Mouse (Mus musculus): ENCODE measurements around the gene Lzts3. TPM values are rescaled to one million over a fixed set of nuclear protein-coding genes. Genes with fewer than 3 reads are reported as not detected.
A peak's percentile ranks its signal among the peaks of the same experiment; 100 is the strongest.

Gene Lzts3
- 0.79 and 1.1 TPM in 2 replicates for polyA plus RNA-seq (2014; fragmentation: Nextera tagmentation; extraction: Ambion mirVana)

DNA sequence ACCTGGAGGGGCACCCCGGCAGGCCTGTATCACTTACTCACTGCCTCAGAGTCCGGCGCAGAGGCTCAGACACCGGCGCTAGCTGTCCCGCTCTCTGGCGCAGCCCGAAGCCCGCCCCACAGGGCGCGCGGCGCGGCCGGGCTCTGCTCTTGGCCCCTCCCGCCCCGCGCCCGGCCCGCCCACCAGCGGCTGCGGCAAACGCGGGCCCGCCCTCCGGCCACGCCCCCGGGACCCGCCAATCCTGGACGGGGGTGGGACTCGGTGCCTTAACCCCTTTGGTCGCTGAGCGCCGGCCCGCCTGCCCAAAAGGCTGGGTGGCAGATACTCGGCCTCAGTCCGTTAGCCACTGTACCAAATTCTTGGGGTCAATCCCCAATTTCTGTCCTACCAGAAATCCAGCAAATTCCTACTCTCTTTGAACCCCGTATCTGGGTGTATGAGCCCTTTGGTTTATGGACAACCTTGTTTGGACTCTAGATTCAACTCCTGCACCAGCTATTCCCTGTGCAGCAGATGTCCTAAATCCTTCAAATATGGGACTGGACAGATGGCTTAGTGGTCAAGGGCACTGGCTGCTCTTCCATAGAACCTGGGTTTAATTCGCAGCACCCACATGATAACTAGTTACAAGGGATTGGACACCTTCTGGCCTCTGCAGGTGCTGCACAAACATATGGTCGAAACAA is at the start of gene Lzts3:
TSS of gene Lzts3 (minus strand) at position 120 of the 686 bp plus-strand sequence.
- Histone ChIP-seq H3K27me3 (ENCODE audit: control insufficient read depth, insufficient read depth, low read length) (peaks cover 9% of the 10 kb centered on the region), H3K27ac (replicated peaks; ENCODE audit: low read depth, low read length) (no peak within 1 kb of the TSS), H3K4me3 (ENCODE audit: low read depth, low read length) (peak within 1 kb of the TSS; percentile 58), H3K4me2 (ENCODE audit: low read depth, low read length) (peak within 1 kb of the TSS; percentile 97), H3K36me3 (replicated peaks; ENCODE audit: control insufficient read depth, insufficient read depth, low read depth, low read length) (no peaks in the 10 kb centered on the region), H3K4me1 (ENCODE audit: control insufficient read depth, insufficient read depth, low read length) (no peaks in the 10 kb centered on the region), H3K9ac (replicated peaks; ENCODE audit: low read length) (peak within 1 kb of the TSS; percentile 46), H3K9me3 (replicated peaks; ENCODE audit: control insufficient read depth, low read length) (no peaks in the 10 kb centered on the region)
- ATAC-seq (replicated peaks; ENCODE audit: insufficient number of reproducible peaks, low FRiP score, low TSS enrichment, low read depth) = peak; percentile 97
- 4% methylated on average over 28 of the region's 40 CpGs for WGBS
- DNase-seq (ENCODE audit: low spot score) = peak; percentile 96

DNA sequence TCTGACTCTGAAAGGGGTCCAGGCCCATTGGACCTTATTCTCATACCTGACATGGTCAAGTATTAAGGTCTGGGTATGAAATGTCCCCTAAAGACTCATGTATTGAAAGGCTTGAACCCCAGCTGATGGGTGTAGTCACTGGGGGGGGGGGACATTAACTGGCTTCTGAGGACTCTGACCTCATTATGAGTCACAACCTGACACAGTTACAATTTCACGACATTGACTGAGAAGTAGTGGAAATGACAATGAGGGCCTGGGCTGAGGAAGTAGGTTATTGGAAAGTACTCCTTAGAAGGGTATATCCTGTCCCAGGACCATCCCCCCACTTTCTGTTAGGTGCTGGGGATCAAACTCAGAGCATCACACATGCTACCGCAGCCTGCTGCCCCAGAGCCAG is 46.4 kb upstream of the Lzts3 start:
- H3K4me3 ChIP-seq (ENCODE audit: low read depth, low read length) = no peak overlapping the region
- no peaks in the 10 kb centered on the region for H3K27me3 ChIP-seq (ENCODE audit: control insufficient read depth, insufficient read depth, low read length)
- no peaks in the 10 kb centered on the region for H3K36me3 ChIP-seq (replicated peaks; ENCODE audit: control insufficient read depth, insufficient read depth, low read depth, low read length)
- no peak overlapping the region for H3K9ac ChIP-seq (replicated peaks; ENCODE audit: low read length)
- H3K27ac ChIP-seq (replicated peaks; ENCODE audit: low read depth, low read length) = no peak overlapping the region
- H3K4me1 ChIP-seq (ENCODE audit: control insufficient read depth, insufficient read depth, low read length) = no peaks in the 10 kb centered on the region
- ATAC-seq (replicated peaks; ENCODE audit: insufficient number of reproducible peaks, low FRiP score, low TSS enrichment, low read depth) = no peak
- 83% methylated on average over 2 of the region's 2 CpGs for WGBS
- H3K4me2 ChIP-seq (ENCODE audit: low read depth, low read length) = no peak overlapping the region
- H3K9me3 ChIP-seq (replicated peaks; ENCODE audit: control insufficient read depth, low read length) = no peaks in the 10 kb centered on the region
- no peak for DNase-seq (ENCODE audit: low spot score)

DNA sequence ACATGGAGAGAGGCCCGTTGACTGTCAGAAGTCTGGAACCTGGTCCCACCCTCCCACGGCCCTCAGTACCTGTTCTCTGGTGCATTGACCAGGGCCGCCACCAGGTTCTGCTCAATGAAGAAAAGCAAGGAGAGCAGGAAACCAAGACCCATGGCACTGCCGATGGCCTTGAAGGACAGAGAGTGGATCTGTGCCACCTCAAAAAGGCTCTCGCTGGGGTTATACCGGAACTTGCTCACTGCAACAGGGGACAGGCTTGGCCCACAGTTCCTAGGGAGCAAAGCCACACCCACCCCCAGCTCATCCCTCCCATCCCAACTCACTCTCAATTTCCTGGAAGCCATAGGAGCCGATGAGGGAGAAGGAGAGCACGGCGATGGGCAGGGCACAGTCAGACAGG is 42.8 kb upstream of the Lzts3 start:
- DNase-seq (ENCODE audit: low spot score) = no peak
- Histone ChIP-seq H3K27me3 (ENCODE audit: control insufficient read depth, insufficient read depth, low read length) (no peaks in the 10 kb centered on the region), H3K9me3 (replicated peaks; ENCODE audit: control insufficient read depth, low read length) (no peaks in the 10 kb centered on the region), H3K4me1 (ENCODE audit: control insufficient read depth, insufficient read depth, low read length) (no peaks in the 10 kb centered on the region), H3K36me3 (replicated peaks; ENCODE audit: control insufficient read depth, insufficient read depth, low read depth, low read length) (no peaks in the 10 kb centered on the region; the same call in none of the 2 replicates), H3K4me2 (ENCODE audit: low read depth, low read length) (no peak overlapping the region), H3K27ac (replicated peaks; ENCODE audit: low read depth, low read length) (no peak overlapping the region), H3K4me3 (ENCODE audit: low read depth, low read length) (no peak overlapping the region), H3K9ac (replicated peaks; ENCODE audit: low read length) (no peak overlapping the region)
- 86% methylated on average over 9 of the region's 9 CpGs for WGBS
- ATAC-seq (replicated peaks; ENCODE audit: insufficient number of reproducible peaks, low FRiP score, low TSS enrichment, low read depth) = no peak

DNA sequence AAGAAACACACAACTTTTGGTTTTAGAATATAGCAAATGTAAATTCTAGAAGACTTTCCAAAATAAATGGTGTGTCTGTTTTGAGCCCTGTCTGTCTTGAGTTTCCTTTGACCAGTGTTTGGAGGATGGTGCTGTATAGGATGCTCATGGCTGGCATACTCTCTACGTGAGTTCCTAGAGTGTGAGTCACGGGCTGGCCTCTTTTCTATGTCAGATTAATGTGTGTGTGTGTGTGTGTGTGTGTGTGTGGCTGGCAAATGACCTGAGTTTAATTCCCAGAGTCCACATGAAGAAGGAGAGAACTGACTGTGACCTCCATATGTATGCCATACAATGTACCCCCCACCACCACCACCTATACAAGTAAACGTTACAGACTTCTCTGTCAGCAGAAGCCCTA is 38.9 kb upstream of the Lzts3 start:
- no peak overlapping the region for H3K27ac ChIP-seq (replicated peaks; ENCODE audit: low read depth, low read length)
- H3K27me3 ChIP-seq (ENCODE audit: control insufficient read depth, insufficient read depth, low read length) = no peaks in the 10 kb centered on the region
- no peaks in the 10 kb centered on the region for H3K9me3 ChIP-seq (replicated peaks; ENCODE audit: control insufficient read depth, low read length)
- H3K4me3 ChIP-seq (ENCODE audit: low read depth, low read length) = no peak overlapping the region
- H3K36me3 ChIP-seq (replicated peaks; ENCODE audit: control insufficient read depth, insufficient read depth, low read depth, low read length) = peaks cover 9% of the 10 kb centered on the region
- H3K4me2 ChIP-seq (ENCODE audit: low read depth, low read length) = no peak overlapping the region
- no peaks in the 10 kb centered on the region for H3K4me1 ChIP-seq (ENCODE audit: control insufficient read depth, insufficient read depth, low read length)
- DNase-seq (ENCODE audit: low spot score) (no peak), ATAC-seq (replicated peaks; ENCODE audit: insufficient number of reproducible peaks, low FRiP score, low TSS enrichment, low read depth) (no peak)
- 83% methylated on average over 3 of the region's 3 CpGs for WGBS
- H3K9ac ChIP-seq (replicated peaks; ENCODE audit: low read length) = no peak overlapping the region

DNA sequence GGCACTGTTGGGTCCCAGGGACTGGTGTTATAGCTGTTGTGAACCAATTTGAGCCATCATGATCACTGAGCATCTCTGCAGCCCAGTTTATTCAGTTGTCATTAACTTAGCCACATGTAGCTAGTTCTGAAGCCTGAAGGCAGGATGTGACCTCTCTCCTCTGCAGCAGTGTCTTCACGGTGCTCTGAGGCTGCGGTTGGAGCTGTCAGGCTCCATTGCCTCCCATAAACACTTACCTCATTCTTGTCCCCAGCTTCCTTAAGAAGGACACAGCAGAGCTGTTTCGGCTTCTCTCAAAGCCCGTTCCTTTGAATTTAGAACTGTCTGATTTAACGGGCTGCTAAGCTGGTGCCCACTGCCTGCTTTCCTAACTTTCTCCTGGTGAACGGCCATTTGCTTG is 37.3 kb upstream of the Lzts3 start:
- H3K4me2 ChIP-seq (ENCODE audit: low read depth, low read length) = no peak overlapping the region
- DNase-seq (ENCODE audit: low spot score) = no peak
- no peak overlapping the region for H3K27ac ChIP-seq (replicated peaks; ENCODE audit: low read depth, low read length)
- H3K36me3 ChIP-seq (replicated peaks; ENCODE audit: control insufficient read depth, insufficient read depth, low read depth, low read length) = peaks cover 9% of the 10 kb centered on the region
- WGBS = 77% methylated on average over 6 of the region's 6 CpGs
- no peaks in the 10 kb centered on the region for H3K27me3 ChIP-seq (ENCODE audit: control insufficient read depth, insufficient read depth, low read length)
- no peak overlapping the region for H3K9ac ChIP-seq (replicated peaks; ENCODE audit: low read length)
- no peaks in the 10 kb centered on the region for H3K4me1 ChIP-seq (ENCODE audit: control insufficient read depth, insufficient read depth, low read length)
- ATAC-seq (replicated peaks; ENCODE audit: insufficient number of reproducible peaks, low FRiP score, low TSS enrichment, low read depth) = no peak
- H3K9me3 ChIP-seq (replicated peaks; ENCODE audit: control insufficient read depth, low read length) = no peaks in the 10 kb centered on the region
- H3K4me3 ChIP-seq (ENCODE audit: low read depth, low read length) = no peak overlapping the region

DNA sequence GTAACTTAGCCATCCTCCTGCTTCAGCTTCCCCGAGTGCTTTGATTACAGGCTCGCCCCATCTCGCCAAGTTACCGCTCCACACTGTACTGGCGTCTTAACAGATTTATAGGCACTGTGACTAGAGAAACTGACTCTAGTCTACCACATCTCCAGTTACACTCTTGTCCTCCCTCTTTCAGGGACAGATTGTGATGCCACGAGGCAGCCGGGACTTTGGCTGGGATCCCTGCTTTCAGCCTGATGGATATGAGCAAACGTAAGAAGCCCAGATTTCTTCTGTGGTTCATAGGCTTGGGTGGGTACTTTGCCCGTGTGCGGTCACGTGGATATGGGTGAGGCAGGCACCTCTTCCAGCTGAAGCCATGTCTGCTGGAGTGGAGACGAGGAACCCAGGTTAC is 36.6 kb upstream of the Lzts3 start:
- no peaks in the 10 kb centered on the region for H3K27me3 ChIP-seq (ENCODE audit: control insufficient read depth, insufficient read depth, low read length)
- no peak overlapping the region for H3K4me2 ChIP-seq (ENCODE audit: low read depth, low read length)
- H3K4me3 ChIP-seq (ENCODE audit: low read depth, low read length) = no peak overlapping the region
- H3K4me1 ChIP-seq (ENCODE audit: control insufficient read depth, insufficient read depth, low read length) = no peaks in the 10 kb centered on the region
- H3K36me3 ChIP-seq (replicated peaks; ENCODE audit: control insufficient read depth, insufficient read depth, low read depth, low read length) = peaks cover 11% of the 10 kb centered on the region
- H3K9ac ChIP-seq (replicated peaks; ENCODE audit: low read length) = no peak overlapping the region
- no peak for DNase-seq (ENCODE audit: low spot score)
- WGBS = 94% methylated on average over 12 of the region's 12 CpGs
- ATAC-seq (replicated peaks; ENCODE audit: insufficient number of reproducible peaks, low FRiP score, low TSS enrichment, low read depth) = no peak
- H3K27ac ChIP-seq (replicated peaks; ENCODE audit: low read depth, low read length) = no peak overlapping the region
- no peaks in the 10 kb centered on the region for H3K9me3 ChIP-seq (replicated peaks; ENCODE audit: control insufficient read depth, low read length)

DNA sequence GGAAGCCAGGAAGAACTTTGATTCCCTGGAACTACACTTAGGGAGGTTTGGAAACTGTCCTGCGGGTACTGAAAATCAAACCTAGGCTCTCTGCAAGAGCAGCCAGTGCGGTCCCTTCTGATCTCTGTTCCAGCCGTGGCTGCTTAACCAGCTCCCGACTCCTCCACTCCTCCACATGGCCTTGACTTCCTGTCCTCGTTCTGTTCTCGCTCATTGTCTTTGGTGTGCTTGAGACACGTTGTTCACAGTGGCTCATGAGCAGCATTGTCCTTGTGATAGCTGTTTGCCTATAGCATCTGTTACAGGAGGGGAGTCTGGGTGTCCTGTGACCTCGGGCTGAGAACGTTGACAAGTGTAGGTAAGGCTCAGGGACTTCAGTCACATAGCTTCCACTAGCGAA is 34.6 kb upstream of the Lzts3 start:
- Histone ChIP-seq H3K4me2 (ENCODE audit: low read depth, low read length) (no peak overlapping the region), H3K4me1 (ENCODE audit: control insufficient read depth, insufficient read depth, low read length) (no peaks in the 10 kb centered on the region), H3K27ac (replicated peaks; ENCODE audit: low read depth, low read length) (no peak overlapping the region), H3K9me3 (replicated peaks; ENCODE audit: control insufficient read depth, low read length) (no peaks in the 10 kb centered on the region), H3K27me3 (ENCODE audit: control insufficient read depth, insufficient read depth, low read length) (no peaks in the 10 kb centered on the region), H3K9ac (replicated peaks; ENCODE audit: low read length) (no peak overlapping the region), H3K4me3 (ENCODE audit: low read depth, low read length) (no peak overlapping the region), H3K36me3 (replicated peaks; ENCODE audit: control insufficient read depth, insufficient read depth, low read depth, low read length) (peaks cover 17% of the 10 kb centered on the region)
- ATAC-seq (replicated peaks; ENCODE audit: insufficient number of reproducible peaks, low FRiP score, low TSS enrichment, low read depth) (no peak), DNase-seq (ENCODE audit: low spot score) (no peak)
- 89% methylated on average over 10 of the region's 10 CpGs for whole genome bisulfite sequencing

DNA sequence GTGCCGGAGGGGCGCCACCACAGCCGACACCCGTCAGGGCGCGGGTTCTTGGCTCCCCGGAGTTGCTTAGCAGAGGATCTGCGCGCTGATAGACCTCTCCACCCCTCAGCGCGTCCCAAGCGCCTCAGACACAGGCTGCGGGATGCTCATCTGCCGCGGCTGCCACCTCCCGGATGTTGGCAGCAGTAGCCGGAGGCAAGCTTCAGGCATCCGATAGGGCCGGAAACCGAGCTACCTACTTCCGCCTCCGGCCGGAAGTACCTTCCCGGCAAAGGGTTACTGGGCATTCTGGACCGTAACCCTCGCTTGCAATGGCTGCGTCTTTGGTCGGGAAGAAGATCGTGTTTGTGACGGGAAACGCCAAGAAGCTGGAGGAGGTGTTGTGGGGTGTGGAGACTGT is 25.0 kb upstream of the Lzts3 start, which contains the start of gene Itpa:
TSS of gene Itpa (plus strand) at position 52 of the 400 bp plus-strand sequence.
- Histone ChIP-seq H3K9me3 (replicated peaks; ENCODE audit: control insufficient read depth, low read length) (no peaks in the 10 kb centered on the region), H3K4me3 (ENCODE audit: low read depth, low read length) (peak within 1 kb of the TSS; percentile 75), H3K9ac (replicated peaks; ENCODE audit: low read length) (peak within 1 kb of the TSS; percentile 77), H3K27me3 (ENCODE audit: control insufficient read depth, insufficient read depth, low read length) (no peaks in the 10 kb centered on the region), H3K36me3 (replicated peaks; ENCODE audit: control insufficient read depth, insufficient read depth, low read depth, low read length) (no peaks in the 10 kb centered on the region; the same call in 1 of the 2 replicates), H3K27ac (replicated peaks; ENCODE audit: low read depth, low read length) (peak within 1 kb of the TSS; percentile 32; the same call in 1 of the 2 replicates), H3K4me2 (ENCODE audit: low read depth, low read length) (peak within 1 kb of the TSS; percentile 82), H3K4me1 (ENCODE audit: control insufficient read depth, insufficient read depth, low read length) (0 out of 2 replicates have a peak, but pooled peaks cover 2% of the 10 kb centered on the region)
- under 1% methylated on average over 31 of the region's 31 CpGs for WGBS
- peak; percentile 40 for ATAC-seq (replicated peaks; ENCODE audit: insufficient number of reproducible peaks, low FRiP score, low TSS enrichment, low read depth)
- peak; percentile 94 for DNase-seq (ENCODE audit: low spot score)
